Mouse (Mus musculus) forebrain, embryonic 13.5 days (tissue): ENCODE measurements at regions not wholly inside any gene's neighbourhood (a gene's known extent, or its start where the extent isn't known, plus 50 kb on each side); places are given as distances from the start of the nearest gene placed in this dataset.

ENCODE experiments used
- ATAC-seq: fragments of 200-750 bp; cut with Nextera tagmentation; 2 replicates; pipeline ENCODE4 v1.8.0; 2017
- H3K27ac ChIP-seq: fragments of 300-500 bp; sonication (generic); 2 replicates; pipeline ENCODE4 v1.5.1; 2015; ENCODE audit warnings: inconsistent platforms, mild to moderate bottlenecking, moderate library complexity
- H3K27me3 ChIP-seq: fragments of 300-500 bp; sonication (generic); 2 replicates; pipeline ENCODE4 v1.6.1; 2015; ENCODE audit warnings: mild to moderate bottlenecking, inconsistent platforms
- H3K36me3 ChIP-seq: fragments of 300-500 bp; sonication (generic); 2 replicates; pipeline ENCODE4 v1.6.1; 2015; ENCODE audit warnings: mild to moderate bottlenecking, inconsistent platforms; ENCODE audit not compliant: poor library complexity, severe bottlenecking
- H3K4me1 ChIP-seq: fragments of 300-500 bp; sonication (generic); 2 replicates; pipeline ENCODE4 v1.6.1; 2015; ENCODE audit warnings: inconsistent platforms
- H3K4me2 ChIP-seq: fragments of 300-500 bp; sonication (generic); 2 replicates; pipeline ENCODE4 v1.6.1; 2015; ENCODE audit warnings: inconsistent platforms, mild to moderate bottlenecking, moderate library complexity
- H3K4me3 ChIP-seq: fragments of 300-500 bp; sonication (generic); 2 replicates; pipeline ENCODE4 v1.5.1; 2015; ENCODE audit warnings: mild to moderate bottlenecking, inconsistent platforms
- H3K9ac ChIP-seq: fragments of 300-500 bp; sonication (generic); 2 replicates; pipeline ENCODE4 v1.6.1; 2015; ENCODE audit warnings: mild to moderate bottlenecking, inconsistent platforms
- H3K9me3 ChIP-seq: fragments of 300-500 bp; sonication (generic); replicated peaks from 2 replicates; pipeline ENCODE4 v1.6.1; 2016; ENCODE audit warnings: inconsistent platforms
- WGBS: fragments of 180-500 bp; shearing (Covaris S2); methylation state at CpG from one replicate; pipeline ENCODE4 v1.1.7; 2015; 5-methylcytosine and 5-hydroxymethylcytosine counted together

GRCm38 (mm10) chr5:91456924-91457323, 54.1 kb upstream of the Btc start:
- H3K9me3 ChIP-seq, result no peaks in the 10 kb centered on the region
- no peaks in the 10 kb centered on the region for H3K27me3 ChIP-seq
- no peaks in the 10 kb centered on the region for H3K4me1 ChIP-seq
- ATAC-seq, result no peak
- no peaks in the 10 kb centered on the region for H3K36me3 ChIP-seq
- H3K9ac ChIP-seq, result no peak overlapping the region
- H3K27ac ChIP-seq, result no peak overlapping the region
- no peak overlapping the region for H3K4me2 ChIP-seq
- H3K4me3 ChIP-seq, result no peak overlapping the region
- 67% methylated on average over 3 of the region's 3 CpGs for WGBS

- no peaks in the 10 kb centered on the region for H3K9me3 ChIP-seq
- no peak overlapping the region for H3K27ac ChIP-seq
- 53% methylated on average over 4 of the region's 4 CpGs for WGBS
- H3K4me3 ChIP-seq, result no peak overlapping the region
- no peaks in the 10 kb centered on the region for H3K36me3 ChIP-seq
- no peaks in the 10 kb centered on the region for H3K27me3 ChIP-seq
- ATAC-seq, result peak; percentile 93
- no peak overlapping the region for H3K9ac ChIP-seq
- no peak overlapping the region for H3K4me2 ChIP-seq
- no peaks in the 10 kb centered on the region for H3K4me1 ChIP-seq
Measured at GRCm38 (mm10) chr5:91464876-91465508, 52.4 kb upstream of the Parm1 start.
